Mouse (Mus musculus) liver, embryonic 12.5 days (tissue): ENCODE results near the gene Lmo7. TPM values are rescaled to one million over a fixed set of nuclear protein-coding genes. Genes with fewer than 3 reads are reported as not detected.

Experiments used
- polyA plus RNA-seq: library from polyadenylated mRNA; unstranded; fragments of >200 nt; fragmentation: Nextera tagmentation; extraction: Ambion mirVana; gene quantifications from 2 replicates; pipeline ENCODE4 v1.2.1, GENCODE M21; 2016

The Lmo7 gene
- polyA plus RNA-seq, 1 experiment from 2014 or later: 3.3 TPM

Other genes starting within 250 kb of the Lmo7 start
- gene Tbc1d4, start 120.8 kb upstream of the Lmo7 start, polyA plus RNA-seq: 3.3 and 3.9 TPM in 2 replicates
- gene Commd6, start 89.3 kb upstream of the Lmo7 start, polyA plus RNA-seq: 61.9 and 64.2 TPM in 2 replicates
- gene Uchl3, start 76.0 kb upstream of the Lmo7 start, polyA plus RNA-seq: 108 and 119 TPM in 2 replicates
- not detected in 2 replicates for gene Gm9922, start 143 bp upstream of the Lmo7 start, polyA plus RNA-seq